Mouse (Mus musculus) hindbrain, postnatal 0 days (tissue): ENCODE results near the gene Cd44. TPM values are rescaled to one million over a fixed set of nuclear protein-coding genes. Genes with fewer than 3 reads are reported as not detected.

Experiments
- ATAC-seq: fragments of 200-750 bp; cut with Nextera tagmentation; 2 replicates; pipeline ENCODE4 v1.8.0; 2017; ENCODE audit warnings: mild to moderate bottlenecking, moderate TSS enrichment, moderate library complexity
- DNase-seq: peaks from one replicate; pipeline ENCODE4 v3.0.0-alpha.2; 2015; ENCODE audit warnings: low spot score
- H3K27ac ChIP-seq: fragments of 300-500 bp; sonication (generic); 2 replicates; pipeline ENCODE4 v1.5.1; 2014; ENCODE audit warnings: mild to moderate bottlenecking
- H3K27me3 ChIP-seq: fragments of 300-500 bp; sonication (generic); 2 replicates; pipeline ENCODE4 v1.6.1; 2014; ENCODE audit warnings: low read length, mixed read lengths; ENCODE audit not compliant: insufficient read depth
- H3K36me3 ChIP-seq: fragments of 300-500 bp; sonication (generic); 2 replicates; pipeline ENCODE4 v1.6.1; 2014; ENCODE audit warnings: low read length, mixed read lengths; ENCODE audit not compliant: insufficient read depth
- H3K4me1 ChIP-seq: fragments of 300-500 bp; sonication (generic); 2 replicates; pipeline ENCODE4 v1.6.1; 2014; ENCODE audit warnings: antibody characterized with exemption, low read length, mixed read lengths; ENCODE audit not compliant: insufficient read depth
- H3K4me2 ChIP-seq: fragments of 300-500 bp; sonication (generic); 2 replicates; pipeline ENCODE4 v1.6.1; 2014; ENCODE audit warnings: low read depth, mild to moderate bottlenecking, low read length, moderate library complexity, mixed read lengths
- H3K4me3 ChIP-seq: fragments of 300-500 bp; sonication (generic); 2 replicates; pipeline ENCODE4 v1.5.1; 2014; ENCODE audit warnings: low read length
- H3K9ac ChIP-seq: fragments of 300-500 bp; sonication (generic); replicated peaks from 2 replicates; pipeline ENCODE4 v1.6.1; 2014; ENCODE audit warnings: mild to moderate bottlenecking, low read length, moderate library complexity, mixed read lengths
- H3K9me3 ChIP-seq: fragments of 300-500 bp; sonication (generic); 2 replicates; pipeline ENCODE4 v1.6.1; 2016; ENCODE audit warnings: low read length, mixed read lengths
- CTCF ChIP-seq: IDR thresholded peaks from 2 replicates; pipeline ENCODE4 v1.5.1; 2016; ENCODE audit warnings: antibody characterized with exemption, control low read depth, low read depth
- WGBS: fragments of 180-500 bp; shearing (Covaris S2); extraction: QIAGEN DNeasy Blood & Tissue Kit; methylation state at CpG from one replicate; pipeline ENCODE4 v1.1.7; 2014; 5-methylcytosine and 5-hydroxymethylcytosine counted together
- polyA plus RNA-seq: library from polyadenylated mRNA; unstranded; fragments of >200 nt; fragmentation: Nextera tagmentation; extraction: Ambion mirVana; gene quantifications from 2 replicates; pipeline ENCODE4 v1.2.1, GENCODE M21; 2015
- total RNA-seq: library from RNA; depleted of rRNA; stranded (reverse); fragments of >200 nt; gene quantifications from 2 replicates; pipeline ENCODE4 v1.2.3, GENCODE M21; 2014

Cd44 gene
- total and polyA plus RNA-seq, 2 experiments from 2014 or later: 5.2 to 7.0 TPM

GRCm38 (mm10) chr2:102801899-102802298, 99.6 kb downstream of the Cd44 start:
- Histone ChIP-seq H3K36me3 (no peaks in the 10 kb centered on the region), H3K4me3 (no peak overlapping the region), H3K4me1 (no peaks in the 10 kb centered on the region), H3K27me3 (no peaks in the 10 kb centered on the region), H3K9ac (no peak overlapping the region), H3K9me3 (no peaks in the 10 kb centered on the region), H3K4me2 (no peak overlapping the region), H3K27ac (no peak overlapping the region)
- no peak for DNase-seq
- no peak for TF ChIP-seq CTCF
- no peak for ATAC-seq
- 88% methylated on average over 1 of the region's 1 CpGs for WGBS

GRCm38 (mm10) chr2:102798149-102798548, 103.3 kb downstream of the Cd44 start:
- no peak for TF ChIP-seq CTCF
- no peaks in the 10 kb centered on the region for H3K27me3 ChIP-seq
- no peak overlapping the region for H3K4me2 ChIP-seq
- H3K4me3 ChIP-seq: no peak overlapping the region
- H3K27ac ChIP-seq: no peak overlapping the region
- no peak overlapping the region for H3K9ac ChIP-seq
- no peaks in the 10 kb centered on the region for H3K36me3 ChIP-seq
- no peaks in the 10 kb centered on the region for H3K9me3 ChIP-seq
- no peaks in the 10 kb centered on the region for H3K4me1 ChIP-seq
- no peak for DNase-seq
- WGBS: 77% methylated on average over 2 of the region's 2 CpGs
- no peak for ATAC-seq

GRCm38 (mm10) chr2:102795034-102795433, 106.4 kb downstream of the Cd44 start:
- H3K27me3 ChIP-seq: no peaks in the 10 kb centered on the region
- H3K4me3 ChIP-seq: no peak overlapping the region
- no peaks in the 10 kb centered on the region for H3K36me3 ChIP-seq
- ATAC-seq (no peak), DNase-seq (no peak)
- no peak overlapping the region for H3K9ac ChIP-seq
- no peak overlapping the region for H3K27ac ChIP-seq
- no peak for TF ChIP-seq CTCF
- no peaks in the 10 kb centered on the region for H3K4me1 ChIP-seq
- WGBS: 89% methylated on average over 3 of the region's 3 CpGs
- no peak overlapping the region for H3K4me2 ChIP-seq
- no peaks in the 10 kb centered on the region for H3K9me3 ChIP-seq

- no peak overlapping the region for H3K4me2 ChIP-seq
- no peaks in the 10 kb centered on the region for H3K36me3 ChIP-seq
- no peak for ATAC-seq
- WGBS: 89% methylated on average over 6 of the region's 6 CpGs
- no peak overlapping the region for H3K27ac ChIP-seq
- H3K9ac ChIP-seq: no peak overlapping the region
- H3K27me3 ChIP-seq: no peaks in the 10 kb centered on the region
- no peak for DNase-seq
- TF ChIP-seq CTCF: no peak
- H3K4me3 ChIP-seq: no peak overlapping the region
- H3K4me1 ChIP-seq: no peaks in the 10 kb centered on the region
- no peaks in the 10 kb centered on the region for H3K9me3 ChIP-seq
Measured at GRCm38 (mm10) chr2:102792804-102793203, 108.7 kb downstream of the Cd44 start.

GRCm38 (mm10) chr2:102791641-102792040, 109.8 kb downstream of the Cd44 start:
- no peaks in the 10 kb centered on the region for H3K9me3 ChIP-seq
- H3K9ac ChIP-seq: no peak overlapping the region
- no peaks in the 10 kb centered on the region for H3K27me3 ChIP-seq
- ATAC-seq (no peak), DNase-seq (no peak)
- no peak overlapping the region for H3K4me2 ChIP-seq
- no peak for TF ChIP-seq CTCF
- 77% methylated on average over 2 of the region's 2 CpGs for WGBS
- H3K27ac ChIP-seq: no peak overlapping the region
- H3K4me1 ChIP-seq: no peaks in the 10 kb centered on the region
- no peak overlapping the region for H3K4me3 ChIP-seq
- H3K36me3 ChIP-seq: no peaks in the 10 kb centered on the region

- Histone ChIP-seq H3K9me3 (no peaks in the 10 kb centered on the region), H3K27me3 (no peaks in the 10 kb centered on the region), H3K36me3 (0 out of 2 replicates have a peak, but pooled peaks cover 3% of the 10 kb centered on the region), H3K4me2 (no peak overlapping the region), H3K27ac (no peak overlapping the region), H3K4me3 (no peak overlapping the region), H3K4me1 (no peaks in the 10 kb centered on the region), H3K9ac (no peak overlapping the region)
- no peak for TF ChIP-seq CTCF
- WGBS: 73% methylated on average over 4 of the region's 4 CpGs
- no peak for DNase-seq
- no peak for ATAC-seq
Measured at GRCm38 (mm10) chr2:102785696-102786095, 115.8 kb downstream of the Cd44 start.

- Histone ChIP-seq H3K4me1 (no peaks in the 10 kb centered on the region), H3K27me3 (no peaks in the 10 kb centered on the region), H3K9ac (no peak overlapping the region), H3K27ac (no peak overlapping the region), H3K4me2 (no peak overlapping the region), H3K4me3 (no peak overlapping the region), H3K9me3 (no peaks in the 10 kb centered on the region), H3K36me3 (peaks cover 7% of the 10 kb centered on the region; the same call in 1 of the 2 replicates)
- WGBS: 69% methylated on average over 7 of the region's 7 CpGs
- no peak for ATAC-seq
- DNase-seq: no peak
- TF ChIP-seq CTCF: no peak
Measured at GRCm38 (mm10) chr2:102782751-102783150, 118.7 kb downstream of the Cd44 start.
